Mouse (Mus musculus) heart, adult 9 months (tissue): ENCODE measurements around the gene Tradd.

Experiments used
- DNase-seq, 2 experiments: peaks; one replicate each; pipeline ENCODE4 v3.0.0; 2022; ENCODE audit warnings: low spot score in 2 of 2

The Tradd gene

DNA sequence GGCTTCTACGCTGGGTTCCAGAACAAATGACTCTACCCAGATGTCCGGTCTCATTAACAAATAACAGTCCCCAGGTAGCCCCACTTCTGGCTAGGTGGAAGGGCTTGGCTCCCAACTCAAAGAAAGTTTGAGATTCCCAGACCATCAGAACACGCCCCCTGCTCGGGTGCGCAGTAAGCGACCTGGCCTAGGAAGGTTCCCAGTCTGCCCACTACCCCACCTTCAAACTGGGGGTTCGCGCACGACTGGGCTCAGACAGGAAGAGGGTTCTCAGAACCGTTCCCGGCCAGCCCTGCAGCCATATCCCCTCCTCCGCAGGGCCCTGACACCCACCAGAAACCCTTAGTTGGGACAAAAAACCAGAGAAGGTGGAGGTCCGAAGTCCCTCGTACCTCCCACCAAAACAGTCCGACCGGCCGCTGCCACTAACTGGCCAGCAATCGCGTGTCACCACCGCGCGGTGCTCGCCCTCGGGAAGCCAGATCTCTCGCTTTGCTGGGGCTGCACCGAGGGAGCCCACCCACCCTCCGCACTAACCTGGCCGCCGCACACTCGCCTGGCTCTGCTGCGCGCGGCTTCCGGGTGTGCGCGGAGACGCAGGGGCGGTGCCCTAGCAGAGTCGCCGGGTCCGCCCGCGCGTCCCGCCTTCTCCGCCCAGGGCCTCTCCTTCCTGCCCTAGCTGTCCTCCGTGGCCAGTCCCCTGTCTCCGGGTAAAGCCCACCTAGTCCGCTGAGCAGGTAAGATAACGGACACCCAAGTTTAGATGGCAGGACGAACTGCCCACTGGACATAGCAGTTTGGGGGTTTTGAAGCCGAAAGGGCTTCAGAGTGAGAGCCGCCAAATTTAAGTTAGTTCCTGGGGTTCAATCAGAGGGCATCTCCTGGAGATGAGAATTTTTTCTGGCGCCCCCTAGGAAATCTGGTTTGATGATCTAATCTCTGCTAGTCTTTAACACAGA, at the start of gene Tradd, which contains the start of gene Fbxl8:
Gene Tradd (minus strand): TSS at position 586 of the 959 bp plus-strand sequence.
Gene Fbxl8 (plus strand): TSS at position 625 of the 959 bp plus-strand sequence.
- DNase-seq, result peak; percentile 80 to 83

DNA sequence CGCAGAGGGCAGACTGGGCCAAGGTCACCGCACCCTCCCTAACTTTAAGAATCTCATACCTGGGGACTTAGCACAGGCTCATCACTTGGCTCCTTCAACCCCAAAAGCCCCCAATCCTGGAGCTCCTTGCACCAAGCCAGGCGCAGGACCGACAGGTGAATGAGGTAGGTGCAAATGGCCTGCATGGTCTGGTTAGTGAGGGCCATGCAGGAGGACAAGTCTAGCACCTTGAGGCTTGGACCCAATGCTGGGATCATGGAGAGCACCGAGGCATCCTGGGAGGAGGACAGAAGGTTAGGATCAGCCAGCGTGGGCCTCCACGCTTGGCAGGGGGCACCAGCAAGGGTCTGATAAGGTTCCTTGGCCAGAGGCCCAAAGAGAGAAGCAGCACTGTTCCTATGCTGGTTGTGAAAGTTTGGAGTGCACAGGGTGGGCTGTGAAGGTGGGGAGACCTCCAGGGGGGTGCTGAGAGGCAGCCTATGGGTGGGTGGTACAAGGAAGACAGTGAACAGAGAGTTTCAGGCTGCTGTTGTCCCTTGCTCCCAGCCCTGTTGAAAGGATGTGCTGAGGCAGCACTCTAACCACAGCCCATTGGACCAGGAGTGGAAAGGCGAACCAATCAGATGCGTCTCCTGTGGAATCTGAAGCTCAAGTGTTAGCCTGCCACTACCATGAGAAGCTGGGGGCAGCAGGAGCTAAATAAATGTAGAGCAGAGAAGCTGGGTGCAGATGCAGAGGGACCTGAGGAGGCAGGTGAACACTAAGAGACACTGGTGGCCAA, 49.4 kb upstream of the Tradd start:
- no peak for DNase-seq

DNA sequence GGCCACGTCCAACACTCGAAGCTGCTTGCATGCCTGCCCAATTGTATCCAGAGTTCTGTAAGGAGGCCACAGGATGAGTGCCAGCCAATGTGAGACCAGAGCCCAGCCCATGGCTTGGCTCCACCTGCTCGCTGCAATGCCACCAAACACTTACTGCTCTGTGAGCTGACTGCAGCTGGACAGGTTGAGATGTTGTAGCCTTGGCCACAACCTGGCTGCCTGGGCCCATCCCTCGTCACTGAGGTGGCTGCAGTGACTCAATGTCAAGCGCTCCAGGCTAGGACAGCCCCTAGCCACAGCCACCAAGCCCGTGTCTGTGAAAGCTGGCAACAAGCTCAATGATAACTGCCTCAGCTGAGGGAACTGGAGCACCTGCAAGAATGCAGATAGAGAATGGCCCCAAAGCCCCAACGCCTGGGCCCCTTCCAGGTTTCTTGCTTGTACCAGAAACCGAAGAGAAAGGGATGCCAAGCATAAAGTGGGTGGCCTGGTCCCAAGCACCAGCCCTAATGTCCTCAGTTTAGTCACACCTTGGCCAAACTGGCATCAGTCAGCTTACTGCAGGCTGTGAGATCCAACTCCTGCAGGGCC, 48.6 kb upstream of the Tradd start:
- DNase-seq, result peak in 1 of 2 experiments; percentile 48

DNA sequence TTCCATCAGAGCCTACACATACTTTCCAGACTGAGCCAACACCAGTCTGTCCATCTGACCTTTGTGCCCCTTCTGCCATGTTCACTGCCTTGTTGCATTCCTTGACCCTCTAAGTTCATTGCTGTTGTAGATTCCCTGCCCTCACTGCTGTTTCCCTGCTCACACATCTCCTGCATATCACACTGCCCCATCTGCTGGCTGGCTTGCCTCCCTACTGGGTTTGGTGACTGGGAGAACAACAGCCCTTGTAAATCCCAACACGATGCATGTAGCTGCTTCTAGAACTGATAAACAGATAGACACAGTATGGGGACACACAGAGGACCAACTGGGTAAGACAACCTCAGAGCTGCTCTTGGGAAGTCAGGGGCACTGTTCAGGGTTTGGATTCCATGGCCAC, 47.3 kb upstream of the Tradd start:
- no peak for DNase-seq

DNA sequence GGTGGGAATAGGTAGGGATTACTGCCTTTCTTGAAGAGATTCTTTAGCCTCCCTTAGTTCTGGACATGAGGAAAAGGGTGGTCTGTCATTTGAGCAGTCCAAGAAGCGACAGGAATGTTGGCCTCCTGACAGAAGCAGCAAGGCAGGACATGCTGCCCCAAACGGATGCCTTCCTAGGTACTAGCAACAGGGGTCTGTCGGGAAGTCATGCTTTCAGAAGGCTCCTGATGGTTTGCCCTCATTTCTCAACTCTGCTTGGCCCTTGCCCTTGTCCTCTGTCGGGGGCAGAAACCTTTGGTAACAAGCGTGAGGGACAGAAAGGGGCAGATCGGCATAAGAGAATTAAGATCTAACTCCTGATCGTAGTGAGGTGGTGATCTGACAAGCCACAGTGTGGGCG, 45.7 kb upstream of the Tradd start:
- DNase-seq, result no peak

DNA sequence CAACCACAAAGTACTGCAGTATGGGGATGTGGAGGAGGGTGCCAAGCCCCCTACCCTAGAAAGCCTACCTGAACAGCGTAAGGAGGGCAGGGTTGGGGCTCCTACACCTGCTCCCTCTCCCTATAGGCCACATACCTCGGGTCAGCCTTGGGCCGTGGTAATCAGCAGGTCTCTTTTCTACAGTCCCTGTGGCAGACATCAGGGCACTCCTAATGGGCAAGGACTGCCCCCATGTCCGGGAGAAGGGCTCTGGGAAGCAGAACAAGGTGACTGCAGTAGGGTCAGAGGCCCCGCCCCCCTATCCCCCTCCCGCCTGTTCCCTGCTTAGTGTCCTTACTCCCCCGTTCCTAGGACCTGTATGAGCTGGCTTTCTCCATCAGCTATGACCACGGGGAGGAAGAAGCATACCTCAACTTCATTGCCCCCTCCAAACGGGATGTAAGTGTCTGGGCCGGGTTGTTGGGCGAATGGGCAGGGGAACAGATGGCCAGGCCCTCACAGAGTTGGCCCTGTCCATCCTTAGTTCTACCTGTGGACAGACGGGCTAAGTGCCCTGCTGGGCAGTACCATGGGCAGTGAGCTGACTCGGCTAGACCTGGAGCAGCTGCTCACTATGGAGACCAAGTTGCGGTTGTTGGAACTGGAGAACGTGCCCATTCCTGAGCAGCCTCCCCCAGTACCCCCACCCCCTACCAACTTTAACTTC, 44.9 kb upstream of the Tradd start:
- DNase-seq, result no peak

DNA sequence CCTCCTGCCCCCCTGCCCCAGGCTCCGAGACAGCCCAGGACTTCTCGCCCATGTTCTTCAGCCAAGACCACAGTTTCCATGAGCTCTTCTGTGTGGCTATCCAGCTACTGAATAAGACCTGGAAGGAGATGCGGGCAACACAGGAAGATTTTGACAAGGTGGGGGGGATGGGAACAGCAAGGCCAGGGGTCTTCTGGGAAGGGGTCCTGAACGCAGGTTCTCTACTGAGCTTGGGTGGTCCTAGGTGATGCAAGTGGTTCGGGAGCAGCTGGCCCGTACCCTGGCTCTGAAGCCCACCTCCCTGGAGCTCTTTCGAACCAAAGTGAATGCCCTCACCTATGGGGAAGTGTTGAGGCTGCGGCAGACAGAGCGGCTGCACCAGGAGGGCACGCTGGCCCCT, 44.0 kb upstream of the Tradd start:
- DNase-seq, result no peak

DNA sequence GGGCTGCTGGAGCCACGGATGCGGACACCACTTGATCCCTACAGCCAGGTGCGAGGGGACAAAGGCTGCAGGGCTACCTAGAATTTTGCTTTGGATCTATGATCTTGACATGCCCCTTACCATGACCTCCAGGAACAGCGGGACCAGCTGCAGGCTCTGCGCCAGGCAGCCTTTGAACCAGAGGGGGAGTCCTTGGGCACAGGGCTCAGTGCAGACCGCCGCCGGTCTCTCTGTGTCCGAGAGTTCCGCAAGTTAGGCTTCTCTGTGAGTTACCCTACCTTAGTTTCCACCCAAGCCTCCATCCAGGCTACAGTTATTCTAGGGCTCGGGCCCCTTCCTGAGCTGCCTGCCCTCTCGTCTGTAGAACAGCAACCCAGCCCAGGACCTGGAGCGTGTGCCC, 43.3 kb upstream of the Tradd start:
- DNase-seq, result no peak

DNA sequence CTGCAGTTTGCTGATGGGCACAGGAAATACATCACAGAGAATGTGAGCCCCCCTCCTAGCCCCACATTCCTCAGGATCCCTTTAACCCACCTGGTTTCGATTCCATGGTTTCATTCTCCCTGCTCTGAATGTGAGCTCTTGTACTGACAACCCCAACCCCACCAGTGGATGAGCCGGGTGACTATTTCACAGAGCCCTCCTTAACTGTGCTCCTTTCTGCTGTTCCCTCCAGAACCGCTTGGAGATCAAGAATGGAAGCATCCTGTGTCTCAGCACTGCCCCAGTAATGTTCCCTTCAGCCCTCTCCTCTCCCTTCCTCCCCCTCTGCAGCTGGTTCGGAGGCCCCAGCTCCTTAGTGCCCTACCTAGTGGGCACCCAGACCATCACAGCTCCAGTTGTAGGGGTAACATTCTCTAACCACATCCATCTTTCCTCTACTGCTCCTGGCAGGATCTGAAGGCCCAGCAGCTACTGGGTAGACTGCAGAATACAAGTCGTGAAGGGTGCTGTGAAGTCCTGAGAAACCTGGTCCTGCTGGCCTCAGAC, 41.8 kb upstream of the Tradd start:
- no peak for DNase-seq

DNA sequence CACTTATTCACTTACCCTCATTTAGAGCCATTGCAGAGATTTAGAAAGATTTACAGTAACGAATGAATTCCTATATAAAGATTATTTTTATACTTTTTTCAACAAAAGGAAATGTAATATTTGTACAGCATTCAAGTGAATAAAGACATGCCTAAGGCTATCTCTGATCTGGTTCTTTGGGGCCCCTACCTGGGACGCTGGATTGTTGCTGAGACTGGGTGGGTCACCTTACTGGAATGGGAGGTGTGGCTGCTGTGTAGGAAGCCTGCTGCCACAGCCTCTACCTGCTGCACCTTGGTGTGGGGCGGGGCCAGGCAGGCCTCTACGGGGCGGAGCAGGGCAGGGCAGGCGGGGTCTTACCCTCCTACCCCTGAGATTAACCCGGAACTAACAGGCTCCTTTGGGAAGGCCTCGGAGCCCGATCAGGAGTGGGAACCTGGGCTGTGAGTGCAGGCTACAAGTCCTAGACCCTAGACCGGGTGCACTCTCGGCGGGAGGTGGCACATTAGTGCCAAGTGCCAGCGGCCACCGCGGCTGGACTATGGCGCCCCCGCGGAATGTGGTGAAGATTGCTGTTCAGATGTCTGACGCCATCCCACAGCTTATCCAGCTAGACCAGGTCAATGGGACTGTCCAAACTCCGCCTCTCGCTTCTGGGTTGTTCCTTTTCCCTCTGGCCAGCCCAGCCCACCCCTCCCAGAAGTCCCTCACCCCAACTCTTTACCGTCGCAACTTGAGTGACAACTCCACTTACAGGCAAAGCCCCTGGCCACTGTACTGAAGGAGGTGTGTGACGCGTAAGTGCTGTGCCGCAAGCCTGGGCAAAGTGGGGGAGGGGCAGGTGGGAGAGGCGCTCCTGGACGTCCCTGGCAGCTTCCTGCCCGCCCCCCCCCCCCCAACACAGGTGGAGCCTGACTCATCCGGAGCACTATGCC, 41.1 kb upstream of the Tradd start, which contains the start of gene Elmo3:
Gene Elmo3 (plus strand): TSS at position 391 of the 935 bp plus-strand sequence.
- no peak for DNase-seq

DNA sequence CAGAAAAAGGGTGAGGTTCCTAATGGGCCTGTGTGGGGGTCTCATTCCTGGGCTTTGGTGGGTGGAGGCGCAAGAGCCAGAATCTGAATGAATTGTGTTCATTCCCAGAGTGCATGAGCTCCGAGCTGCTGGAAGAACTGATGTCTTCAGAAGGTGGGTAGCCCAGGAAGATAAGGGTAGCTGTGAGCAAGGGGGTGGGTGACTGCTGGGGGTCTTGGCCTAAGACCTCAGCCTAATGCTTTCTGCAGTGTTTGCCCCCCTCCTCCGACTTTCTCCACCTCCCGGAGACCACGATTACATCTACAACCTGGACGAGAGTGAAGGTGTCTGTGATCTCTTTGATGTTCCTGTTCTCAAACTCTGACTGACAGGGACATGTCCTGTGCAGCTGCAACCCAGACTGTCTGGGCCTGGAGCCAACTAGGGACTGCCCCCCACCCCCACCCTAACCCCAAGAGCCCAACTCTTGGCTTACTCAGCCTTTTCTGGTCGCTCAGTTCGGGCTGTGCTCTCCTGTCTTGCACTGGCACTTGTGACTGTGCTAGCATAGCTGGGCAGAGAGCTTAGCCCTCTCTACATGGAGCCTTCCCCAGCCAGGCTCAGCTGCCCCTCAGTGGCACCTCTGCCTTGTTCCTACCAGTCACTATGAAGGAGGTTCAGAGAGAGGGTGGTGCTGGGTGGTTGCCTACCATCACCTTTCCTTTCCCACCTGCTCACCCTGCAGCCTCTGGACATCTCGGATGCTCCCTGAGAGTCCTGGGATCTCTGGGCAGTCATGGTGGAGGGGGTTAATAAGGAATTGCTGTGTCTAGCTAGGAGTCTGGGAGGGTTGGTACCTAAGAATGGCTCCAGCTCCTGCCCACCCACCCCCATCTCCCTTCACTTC, 40.2 kb upstream of the Tradd start:
- DNase-seq, result no peak

DNA sequence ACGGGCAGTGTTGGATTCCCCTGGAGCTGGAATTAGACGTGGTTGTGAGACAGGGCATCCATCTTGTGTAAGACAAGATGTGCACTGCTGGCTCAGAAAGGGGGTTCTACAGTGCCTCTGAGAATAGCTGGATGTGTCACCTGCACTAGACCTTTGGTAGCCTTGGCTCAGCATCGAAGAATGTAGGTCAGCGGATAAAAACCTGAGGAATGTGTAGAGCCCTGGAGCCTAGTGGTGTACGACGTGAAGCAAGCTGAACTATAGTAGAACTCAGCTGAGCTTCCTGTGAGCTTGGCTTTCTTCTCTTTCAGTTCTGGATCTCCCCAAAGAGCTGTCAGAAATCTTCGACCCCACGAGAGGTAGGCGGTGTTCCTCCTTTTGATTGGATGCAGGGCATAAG, 39.5 kb upstream of the Tradd start:
- no peak for DNase-seq

DNA sequence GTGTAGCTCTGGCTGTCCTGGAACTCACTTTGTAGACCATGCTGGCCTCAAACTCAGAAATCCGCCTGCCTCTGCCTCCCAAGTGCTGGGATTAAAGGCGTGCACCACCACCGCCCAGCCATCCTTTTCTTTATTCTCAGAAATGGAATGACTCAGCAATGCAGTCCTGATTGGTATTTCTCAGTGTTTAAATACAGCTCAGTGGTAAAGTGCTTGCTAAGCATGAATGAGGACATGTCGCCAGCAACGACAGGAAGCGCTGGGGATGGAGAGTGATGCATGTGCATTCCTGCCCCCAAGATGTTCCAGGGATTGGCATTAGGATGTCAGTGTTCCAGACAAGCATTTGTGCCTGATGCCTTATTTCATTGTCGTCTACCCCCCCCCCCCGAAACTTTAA, 39.0 kb upstream of the Tradd start:
- no peak for DNase-seq

DNA sequence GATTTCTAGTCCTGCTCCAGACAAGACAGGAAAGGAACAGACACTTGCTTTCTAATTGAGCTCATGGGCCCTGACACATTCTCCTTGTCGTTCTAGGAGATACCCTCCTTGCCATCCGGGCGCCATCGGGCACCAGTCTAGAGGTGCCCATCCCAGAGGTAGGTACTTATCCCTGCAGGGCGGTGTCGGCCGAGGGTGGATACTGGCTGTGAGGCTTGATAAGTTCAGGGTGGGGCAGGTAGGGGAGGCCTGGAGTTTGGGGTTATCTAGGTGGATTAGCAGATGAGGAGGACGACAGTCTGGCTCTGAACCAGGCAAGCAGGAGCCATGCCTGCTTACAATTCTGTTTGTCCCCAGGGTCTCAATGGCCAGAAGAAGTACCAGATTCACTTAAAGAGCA, 35.6 kb upstream of the Tradd start:
- no peak for DNase-seq

DNA sequence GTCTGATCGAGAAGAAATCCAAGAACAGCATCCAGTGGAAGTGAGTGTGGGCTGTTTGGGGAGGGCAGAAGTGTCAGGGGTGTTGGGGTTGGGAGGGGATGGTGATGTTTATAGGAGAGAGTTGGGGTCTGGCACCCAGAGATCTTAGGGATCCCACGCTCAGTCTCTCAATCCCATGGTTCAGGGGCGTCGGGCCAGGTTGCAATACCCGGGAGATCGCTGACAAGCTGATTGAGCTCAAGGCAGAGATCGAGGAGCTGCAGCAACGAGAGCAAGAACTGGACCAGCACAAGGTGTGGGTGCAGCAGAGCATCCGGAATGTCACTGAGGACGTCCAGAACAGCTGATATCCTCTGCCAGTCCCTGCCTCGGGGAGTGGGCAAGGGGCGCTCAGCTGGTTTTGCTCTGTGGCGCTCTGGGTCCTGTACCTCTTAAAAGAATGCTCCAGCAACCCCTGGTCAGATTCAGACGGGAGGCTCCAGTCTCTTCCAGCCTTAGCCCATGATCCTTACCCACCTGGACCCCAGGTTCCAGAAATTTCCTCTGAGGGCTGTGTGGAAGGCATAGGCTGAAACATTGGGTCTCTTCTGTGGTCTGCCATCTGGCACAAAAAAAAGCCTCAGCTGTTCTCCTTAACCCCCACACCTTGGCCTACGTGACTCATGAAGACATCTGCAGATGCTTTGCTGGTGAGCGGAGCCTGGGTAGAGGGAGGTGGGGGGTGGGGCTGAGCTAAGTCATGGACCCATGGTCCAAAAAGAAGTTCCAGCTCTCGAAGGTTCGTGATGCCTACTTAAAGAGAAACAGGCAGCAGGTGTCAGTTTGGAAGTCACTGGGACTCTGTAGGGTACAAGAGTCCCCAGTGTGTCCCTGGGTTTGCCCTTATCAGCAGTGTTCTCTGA, 34.2 kb upstream of the Tradd start:
- no peak for DNase-seq

DNA sequence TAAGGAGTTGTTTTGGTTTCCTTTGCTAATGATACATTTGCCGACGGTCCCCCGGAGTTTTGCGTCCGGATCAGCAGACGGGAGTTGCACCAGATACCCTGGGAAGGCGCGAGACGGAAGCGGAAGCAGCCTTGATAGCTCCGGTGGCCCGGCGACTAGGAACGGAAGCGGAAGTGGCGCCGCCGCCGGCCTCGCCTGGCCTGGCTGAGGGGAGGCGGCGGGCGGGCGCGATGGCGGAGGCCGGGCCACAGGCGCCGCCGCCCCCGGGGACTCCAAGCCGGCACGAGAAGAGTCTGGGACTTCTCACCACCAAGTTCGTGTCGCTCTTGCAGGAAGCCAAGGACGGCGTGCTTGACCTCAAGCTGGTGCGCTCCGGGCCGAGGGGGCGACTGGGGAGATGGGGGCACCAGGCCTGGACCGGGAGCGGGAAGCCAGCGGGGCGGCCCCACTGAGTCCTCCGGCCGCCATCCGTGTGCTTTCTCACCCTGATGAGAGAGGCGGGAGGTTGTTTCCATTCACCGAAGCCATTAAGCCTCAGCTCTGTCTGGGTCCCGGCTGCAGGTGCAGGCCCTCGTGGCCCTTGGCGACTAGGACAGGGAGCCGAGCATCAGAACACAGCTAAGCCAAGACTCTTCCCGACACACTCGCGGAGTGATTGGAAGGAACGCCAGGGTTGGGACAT, 33.2 kb upstream of the Tradd start, which contains the start of gene E2f4:
Gene E2f4 (plus strand): TSS at position 153 of the 682 bp plus-strand sequence.
- DNase-seq, result peak; percentile 93

DNA sequence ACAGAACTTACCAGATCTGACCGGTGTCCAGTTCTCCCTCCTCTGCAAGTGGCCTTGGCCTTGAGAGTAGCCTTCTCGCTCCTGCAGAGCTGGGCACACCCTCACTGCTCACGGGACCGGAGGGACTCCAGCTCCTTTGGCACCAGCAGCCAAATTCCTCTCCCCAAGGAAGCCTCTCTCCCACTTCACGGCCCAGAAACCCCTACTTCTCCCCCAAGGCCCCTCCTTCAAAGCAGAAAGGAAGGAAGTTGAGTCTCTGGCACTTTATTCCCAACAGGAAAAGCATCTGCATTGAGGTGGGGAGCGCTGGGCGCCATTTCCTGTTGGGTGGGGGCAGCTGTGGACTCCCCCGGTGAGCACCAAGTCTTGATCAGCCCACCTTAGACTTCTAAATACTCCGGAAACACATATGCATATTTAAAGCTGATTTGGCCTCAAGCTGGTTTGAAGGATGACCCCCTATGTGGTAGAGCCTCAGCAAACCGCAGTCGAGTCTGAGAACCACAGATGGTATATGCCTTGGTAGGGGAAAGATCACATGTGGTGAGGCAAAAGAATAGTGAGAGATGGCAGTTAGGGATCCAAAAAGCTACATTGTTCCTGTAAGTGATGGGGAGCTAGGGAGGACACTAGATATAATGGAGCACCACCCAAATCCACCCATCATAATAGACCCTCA, 31.6 kb upstream of the Tradd start, which contains the start of gene Exoc3l:
Gene Exoc3l (minus strand): TSS at position 207 of the 679 bp plus-strand sequence.
- peak in 1 of 2 experiments; percentile 48 for DNase-seq
